Mouse (Mus musculus): ENCODE measurements at regions not wholly inside any gene's neighbourhood (a gene's known extent, or its start where the extent isn't known, plus 50 kb on each side); places are given as distances from the start of the nearest gene placed in this dataset.

DNA sequence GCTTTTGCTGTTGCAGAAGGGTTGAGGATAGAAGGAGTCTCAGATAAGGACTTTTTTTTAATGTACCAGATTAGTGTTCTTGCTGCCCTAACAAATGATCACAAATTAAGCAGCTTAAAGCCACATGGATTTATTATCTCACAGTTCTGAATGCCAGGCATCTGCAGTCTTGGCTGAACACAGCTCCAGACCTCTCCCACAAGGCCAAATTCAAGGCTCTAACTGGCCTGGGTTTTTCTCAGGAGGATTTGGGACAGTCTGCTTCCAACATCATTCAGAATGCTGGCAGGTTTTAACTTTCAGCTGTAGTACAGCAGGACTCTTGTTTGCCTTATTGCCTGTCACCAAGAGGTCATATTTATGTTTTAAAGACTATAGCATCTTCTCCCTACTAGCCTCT, 329.7 kb upstream of the Chrm2 start:
- TF ChIP-seq CTCF (IDR thresholded peaks at IDR 0.05; ENCODE audit: low read depth) = no peak
- ATAC-seq = no peak
- H3K4me2 ChIP-seq (ENCODE audit: low read depth) = no peak overlapping the region
- no peak overlapping the region for H3K4me3 ChIP-seq (ENCODE audit: low read depth, low read length)
- H3K27ac ChIP-seq (ENCODE audit: low read depth, low read length) = no peak overlapping the region
- H3K9ac ChIP-seq = no peak overlapping the region
- no peaks in the 10 kb centered on the region for H3K36me3 ChIP-seq (ENCODE audit: insufficient read depth)
- no peaks in the 10 kb centered on the region for H3K4me1 ChIP-seq (ENCODE audit: insufficient read depth)
- DNase-seq = no peak
- H3K9me3 ChIP-seq (ENCODE audit: low read length) = no peaks in the 10 kb centered on the region
- H3K27me3 ChIP-seq (ENCODE audit: insufficient read depth, low read length) = no peaks in the 10 kb centered on the region

- no peaks in the 10 kb centered on the region for H3K27me3 ChIP-seq (ENCODE audit: insufficient read depth, low read length)
- H3K9ac ChIP-seq = no peak overlapping the region
- H3K4me3 ChIP-seq (ENCODE audit: low read depth, low read length) = no peak overlapping the region
- no peaks in the 10 kb centered on the region for H3K9me3 ChIP-seq (ENCODE audit: low read length)
- 84% methylated on average over 1 of the region's 1 CpGs for WGBS
- no peaks in the 10 kb centered on the region for H3K36me3 ChIP-seq (ENCODE audit: insufficient read depth)
- DNase-seq = no peak
- H3K4me1 ChIP-seq (ENCODE audit: insufficient read depth) = no peaks in the 10 kb centered on the region
- TF ChIP-seq CTCF (IDR thresholded peaks at IDR 0.05; ENCODE audit: low read depth) = no peak
- no peak overlapping the region for H3K27ac ChIP-seq (ENCODE audit: low read depth, low read length)
- no peak overlapping the region for H3K4me2 ChIP-seq (ENCODE audit: low read depth)
- ATAC-seq = no peak
Measured at GRCm38 (mm10) chr6:36060411-36060810, 327.5 kb upstream of the Chrm2 start.

DNA sequence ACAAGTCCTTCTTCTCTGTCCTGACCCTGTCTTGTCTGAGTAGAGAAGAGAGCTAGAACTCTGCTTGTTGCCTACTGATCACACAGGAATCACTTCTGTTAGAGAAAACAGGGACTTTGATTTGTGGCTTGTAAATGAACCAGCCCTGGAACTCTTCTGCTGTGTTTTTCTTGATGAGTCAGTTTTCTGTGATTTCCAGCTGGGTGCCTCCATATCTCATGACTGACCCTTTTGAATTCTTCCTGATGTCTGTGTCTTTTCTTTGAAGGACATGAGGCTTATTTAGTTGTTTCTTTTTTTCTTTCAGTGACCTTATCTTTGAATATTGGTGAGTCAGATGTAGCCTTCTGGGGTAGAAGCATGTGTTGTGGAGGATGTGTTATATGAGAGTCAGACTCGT, 323.0 kb upstream of the Chrm2 start:
- Histone ChIP-seq H3K9ac (no peak overlapping the region), H3K36me3 (ENCODE audit: insufficient read depth) (no peaks in the 10 kb centered on the region), H3K4me3 (ENCODE audit: low read depth, low read length) (no peak overlapping the region), H3K4me2 (ENCODE audit: low read depth) (no peak overlapping the region), H3K27ac (ENCODE audit: low read depth, low read length) (no peak overlapping the region), H3K27me3 (ENCODE audit: insufficient read depth, low read length) (no peaks in the 10 kb centered on the region), H3K9me3 (ENCODE audit: low read length) (no peaks in the 10 kb centered on the region), H3K4me1 (ENCODE audit: insufficient read depth) (no peaks in the 10 kb centered on the region)
- no peak for ATAC-seq
- 86% methylated on average over 1 of the region's 1 CpGs for WGBS
- no peak for DNase-seq
- TF ChIP-seq CTCF (IDR thresholded peaks at IDR 0.05; ENCODE audit: low read depth) = no peak

GRCm38 (mm10) chr6:36068690-36069089, 319.2 kb upstream of the Chrm2 start:
- Histone ChIP-seq H3K27me3 (ENCODE audit: insufficient read depth, low read length) (no peaks in the 10 kb centered on the region), H3K27ac (ENCODE audit: low read depth, low read length) (no peak overlapping the region), H3K9me3 (ENCODE audit: low read length) (no peaks in the 10 kb centered on the region), H3K4me3 (ENCODE audit: low read depth, low read length) (no peak overlapping the region), H3K36me3 (ENCODE audit: insufficient read depth) (no peaks in the 10 kb centered on the region), H3K4me1 (ENCODE audit: insufficient read depth) (no peaks in the 10 kb centered on the region), H3K9ac (no peak overlapping the region), H3K4me2 (ENCODE audit: low read depth) (no peak overlapping the region)
- ATAC-seq = no peak
- WGBS = 82% methylated on average over 2 of the region's 2 CpGs
- TF ChIP-seq CTCF (IDR thresholded peaks at IDR 0.05; ENCODE audit: low read depth) = no peak
- no peak for DNase-seq

GRCm38 (mm10) chr6:36079559-36079958, 308.3 kb upstream of the Chrm2 start:
- no peak for TF ChIP-seq CTCF (IDR thresholded peaks at IDR 0.05; ENCODE audit: low read depth)
- Histone ChIP-seq H3K27ac (ENCODE audit: low read depth, low read length) (no peak overlapping the region), H3K36me3 (ENCODE audit: insufficient read depth) (no peaks in the 10 kb centered on the region), H3K4me3 (ENCODE audit: low read depth, low read length) (no peak overlapping the region), H3K27me3 (ENCODE audit: insufficient read depth, low read length) (no peaks in the 10 kb centered on the region), H3K9me3 (ENCODE audit: low read length) (no peaks in the 10 kb centered on the region), H3K9ac (no peak overlapping the region), H3K4me1 (ENCODE audit: insufficient read depth) (no peaks in the 10 kb centered on the region), H3K4me2 (ENCODE audit: low read depth) (no peak overlapping the region)
- no peak for DNase-seq
- WGBS = 36% methylated on average over 5 of the region's 5 CpGs
- ATAC-seq = no peak

DNA sequence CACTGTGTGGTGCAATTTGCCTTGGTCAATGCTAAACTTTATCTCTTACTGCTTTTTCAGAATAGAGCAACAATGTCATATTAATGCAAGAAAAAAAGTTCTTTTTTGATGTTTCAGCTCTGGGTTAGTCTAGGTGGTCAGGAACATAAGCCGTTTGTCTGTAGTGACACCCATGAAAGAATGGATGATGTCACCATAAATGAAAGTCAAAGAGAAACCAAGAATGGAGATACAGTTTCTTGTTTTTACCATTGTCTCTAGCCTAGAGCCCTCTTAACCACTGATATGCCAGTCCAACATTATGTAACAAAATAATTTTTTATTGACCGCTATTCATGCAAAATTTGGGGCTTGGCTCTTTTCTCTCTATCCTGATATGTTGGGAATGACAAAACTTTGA, 294.3 kb upstream of the Chrm2 start:
- ATAC-seq = no peak
- no peaks in the 10 kb centered on the region for H3K4me1 ChIP-seq (ENCODE audit: insufficient read depth)
- 95% methylated on average over 2 of the region's 2 CpGs for WGBS
- no peak overlapping the region for H3K9ac ChIP-seq
- H3K4me3 ChIP-seq (ENCODE audit: low read depth, low read length) = no peak overlapping the region
- no peak for DNase-seq
- no peak overlapping the region for H3K4me2 ChIP-seq (ENCODE audit: low read depth)
- H3K9me3 ChIP-seq (ENCODE audit: low read length) = no peaks in the 10 kb centered on the region
- no peak for TF ChIP-seq CTCF (IDR thresholded peaks at IDR 0.05; ENCODE audit: low read depth)
- no peak overlapping the region for H3K27ac ChIP-seq (ENCODE audit: low read depth, low read length)
- no peaks in the 10 kb centered on the region for H3K36me3 ChIP-seq (ENCODE audit: insufficient read depth)
- H3K27me3 ChIP-seq (ENCODE audit: insufficient read depth, low read length) = no peaks in the 10 kb centered on the region

- H3K4me1 ChIP-seq (ENCODE audit: insufficient read depth) = no peaks in the 10 kb centered on the region
- no peak for TF ChIP-seq CTCF (IDR thresholded peaks at IDR 0.05; ENCODE audit: low read depth)
- H3K9me3 ChIP-seq (ENCODE audit: low read length) = no peaks in the 10 kb centered on the region
- H3K36me3 ChIP-seq (ENCODE audit: insufficient read depth) = no peaks in the 10 kb centered on the region
- no peak overlapping the region for H3K27ac ChIP-seq (ENCODE audit: low read depth, low read length)
- no peaks in the 10 kb centered on the region for H3K27me3 ChIP-seq (ENCODE audit: insufficient read depth, low read length)
- WGBS = 93% methylated on average over 1 of the region's 1 CpGs
- H3K9ac ChIP-seq = no peak overlapping the region
- no peak for ATAC-seq
- H3K4me3 ChIP-seq (ENCODE audit: low read depth, low read length) = no peak overlapping the region
- H3K4me2 ChIP-seq (ENCODE audit: low read depth) = no peak overlapping the region
- DNase-seq = no peak
Measured at GRCm38 (mm10) chr6:36094075-36094474, 293.8 kb upstream of the Chrm2 start.

DNA sequence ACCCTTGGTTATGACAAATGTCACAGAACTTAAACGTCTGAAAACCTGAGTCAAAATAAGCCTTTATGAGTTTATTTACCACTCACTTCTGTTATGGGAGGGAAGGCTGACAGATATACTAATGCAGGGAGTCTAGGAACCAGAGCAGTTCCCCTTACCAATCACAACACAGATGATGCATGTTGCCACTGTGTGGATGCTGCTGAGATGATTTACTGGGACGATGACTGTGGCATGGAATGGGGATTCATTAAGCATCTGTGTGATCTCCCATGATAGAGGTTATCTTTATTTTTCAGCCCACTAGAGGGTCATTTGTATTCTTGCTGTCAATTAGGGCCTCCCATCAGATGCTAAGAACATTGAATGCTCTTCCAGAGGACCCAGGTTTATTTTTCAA, 290.5 kb upstream of the Chrm2 start:
- TF ChIP-seq CTCF (IDR thresholded peaks at IDR 0.05; ENCODE audit: low read depth) = no peak
- no peak for ATAC-seq

More for the DNA sequence above, 290.5 kb upstream of the Chrm2 start:
- Histone ChIP-seq H3K36me3 (ENCODE audit: insufficient read depth) (no peaks in the 10 kb centered on the region), H3K4me3 (ENCODE audit: low read depth, low read length) (no peak overlapping the region), H3K9ac (no peak overlapping the region), H3K4me1 (ENCODE audit: insufficient read depth) (no peaks in the 10 kb centered on the region), H3K27me3 (ENCODE audit: insufficient read depth, low read length) (no peaks in the 10 kb centered on the region), H3K27ac (ENCODE audit: low read depth, low read length) (no peak overlapping the region), H3K4me2 (ENCODE audit: low read depth) (no peak overlapping the region), H3K9me3 (ENCODE audit: low read length) (no peaks in the 10 kb centered on the region)
- 76% methylated on average over 2 of the region's 2 CpGs for WGBS
- no peak for DNase-seq

All from forebrain, postnatal 0 days (tissue).